Mouse (Mus musculus) forebrain, embryonic 16.5 days (tissue): ENCODE data around the gene Fam163a. TPM values are rescaled to one million over a fixed set of nuclear protein-coding genes. Genes with fewer than 3 reads are reported as not detected.
A peak's percentile ranks its signal among the peaks of the same experiment; 100 is the strongest.

Experiments used
- ATAC-seq: fragments of 200-750 bp; cut with Nextera tagmentation; 2 replicates; pipeline ENCODE4 v1.8.0; 2017; ENCODE audit warnings: mild to moderate bottlenecking, moderate library complexity
- H3K27ac ChIP-seq: fragments of 300-500 bp; sonication (generic); 2 replicates; pipeline ENCODE4 v1.5.1; 2014; ENCODE audit warnings: low read length, control low read depth
- H3K27me3 ChIP-seq: fragments of 300-500 bp; sonication (generic); replicated peaks from 2 replicates; pipeline ENCODE4 v1.6.1; 2014; ENCODE audit warnings: low read length; ENCODE audit not compliant: control insufficient read depth, insufficient read depth
- H3K36me3 ChIP-seq: fragments of 300-500 bp; sonication (generic); 2 replicates; pipeline ENCODE4 v1.6.1; 2014; ENCODE audit not compliant: control insufficient read depth, insufficient read depth
- H3K4me1 ChIP-seq: fragments of 300-500 bp; sonication (generic); replicated peaks from 2 replicates; pipeline ENCODE4 v1.6.1; 2014; ENCODE audit warnings: low read length; ENCODE audit not compliant: control insufficient read depth, insufficient read depth
- H3K4me2 ChIP-seq: fragments of 300-500 bp; sonication (generic); 2 replicates; pipeline ENCODE4 v1.6.1; 2014; ENCODE audit warnings: mild to moderate bottlenecking, low read length, control low read depth
- H3K4me3 ChIP-seq: fragments of 300-500 bp; sonication (generic); replicated peaks from 2 replicates; pipeline ENCODE4 v1.5.1; 2014; ENCODE audit warnings: mild to moderate bottlenecking, low read length, control low read depth
- H3K9ac ChIP-seq: fragments of 300-500 bp; sonication (generic); replicated peaks from 2 replicates; pipeline ENCODE4 v1.6.1; 2014; ENCODE audit warnings: low read depth, low read length, control low read depth
- H3K9me3 ChIP-seq: fragments of 300-500 bp; sonication (generic); 2 replicates; pipeline ENCODE4 v1.6.1; 2016; ENCODE audit warnings: low read length; ENCODE audit not compliant: control insufficient read depth
- WGBS: fragments of 180-500 bp; shearing (Covaris S2); extraction: QIAGEN DNeasy Blood & Tissue Kit; methylation state at CpG from one replicate; pipeline ENCODE4 v1.1.7; 2014; 5-methylcytosine and 5-hydroxymethylcytosine counted together
- polyA plus RNA-seq: library from polyadenylated mRNA; unstranded; fragments of >200 nt; fragmentation: Nextera tagmentation; extraction: Ambion mirVana; gene quantifications from 2 replicates; pipeline ENCODE4 v1.2.1, GENCODE M21; 2015

The Fam163a gene
- polyA plus RNA-seq, 1 experiment from 2014 or later, result 2.6 TPM

- Histone ChIP-seq H3K4me3 (no peak overlapping the region), H3K27ac (no peak overlapping the region), H3K4me1 (peaks cover 4% of the 10 kb centered on the region), H3K36me3 (no peaks in the 10 kb centered on the region), H3K9me3 (no peaks in the 10 kb centered on the region), H3K4me2 (no peak overlapping the region), H3K9ac (no peak overlapping the region), H3K27me3 (peaks cover 3% of the 10 kb centered on the region; the same call in 1 of the 2 replicates)
- ATAC-seq, result no peak
- 26% methylated on average over 6 of the region's 6 CpGs for WGBS
Measured at GRCm38 (mm10) chr1:156211809-156212317, 7.0 kb upstream of the Fam163a start.

- 14% methylated on average over 10 of the region's 10 CpGs for WGBS
- peaks cover 11% of the 10 kb centered on the region for H3K4me1 ChIP-seq
- no peaks in the 10 kb centered on the region for H3K36me3 ChIP-seq
- H3K27me3 ChIP-seq, result peaks cover 35% of the 10 kb centered on the region
- H3K9me3 ChIP-seq, result no peaks in the 10 kb centered on the region
- peak; percentile 27; the same call in 1 of the 2 replicates for ATAC-seq
- H3K4me2 ChIP-seq, result peak overlapping the region; percentile 63
- H3K9ac ChIP-seq, result no peak overlapping the region
- H3K27ac ChIP-seq, result no peak overlapping the region
- peak overlapping the region; percentile 49 for H3K4me3 ChIP-seq
Measured at GRCm38 (mm10) chr1:156205164-156205563, 338 bp upstream of the Fam163a start.

GRCm38 (mm10) chr1:156203961-156204655 is 718 bp downstream of the Fam163a start:
- Histone ChIP-seq H3K9ac (peak overlapping the region; percentile 56), H3K27ac (no peak overlapping the region), H3K36me3 (no peaks in the 10 kb centered on the region), H3K9me3 (no peaks in the 10 kb centered on the region), H3K4me1 (peaks cover 11% of the 10 kb centered on the region), H3K27me3 (peaks cover 35% of the 10 kb centered on the region), H3K4me2 (peak overlapping the region; percentile 63), H3K4me3 (peak overlapping the region; percentile 49)
- WGBS, result 3% methylated on average over 18 of the region's 18 CpGs
- ATAC-seq, result peak; percentile 34

- no peak overlapping the region for H3K4me3 ChIP-seq
- H3K4me2 ChIP-seq, result no peak overlapping the region
- H3K27me3 ChIP-seq, result peaks cover 35% of the 10 kb centered on the region
- H3K36me3 ChIP-seq, result no peaks in the 10 kb centered on the region
- H3K4me1 ChIP-seq, result peaks cover 11% of the 10 kb centered on the region
- H3K9ac ChIP-seq, result no peak overlapping the region
- 38% methylated on average over 3 of the region's 3 CpGs for WGBS
- no peak overlapping the region for H3K27ac ChIP-seq
- no peak for ATAC-seq
- no peaks in the 10 kb centered on the region for H3K9me3 ChIP-seq
Measured at GRCm38 (mm10) chr1:156202661-156203060, 2.2 kb downstream of the Fam163a start.

GRCm38 (mm10) chr1:156201069-156201468 is 3.8 kb downstream of the Fam163a start:
- H3K4me2 ChIP-seq, result no peak overlapping the region
- no peak overlapping the region for H3K4me3 ChIP-seq
- ATAC-seq, result no peak
- peaks cover 28% of the 10 kb centered on the region for H3K27me3 ChIP-seq
- H3K9ac ChIP-seq, result no peak overlapping the region
- H3K36me3 ChIP-seq, result no peaks in the 10 kb centered on the region
- H3K4me1 ChIP-seq, result peaks cover 15% of the 10 kb centered on the region
- no peaks in the 10 kb centered on the region for H3K9me3 ChIP-seq
- WGBS, result 89% methylated on average over 3 of the region's 3 CpGs
- no peak overlapping the region for H3K27ac ChIP-seq

GRCm38 (mm10) chr1:156197588-156197987 is 7.2 kb downstream of the Fam163a start:
- no peak overlapping the region for H3K4me2 ChIP-seq
- peaks cover 10% of the 10 kb centered on the region for H3K4me1 ChIP-seq
- 50% methylated on average over 4 of the region's 4 CpGs for WGBS
- no peak overlapping the region for H3K9ac ChIP-seq
- H3K27ac ChIP-seq, result no peak overlapping the region
- H3K27me3 ChIP-seq, result peaks cover 4% of the 10 kb centered on the region; the same call in 1 of the 2 replicates
- H3K36me3 ChIP-seq, result no peaks in the 10 kb centered on the region
- no peak overlapping the region for H3K4me3 ChIP-seq
- ATAC-seq, result peak; percentile 45
- no peaks in the 10 kb centered on the region for H3K9me3 ChIP-seq

GRCm38 (mm10) chr1:156193292-156193691 is 11.5 kb downstream of the Fam163a start:
- no peaks in the 10 kb centered on the region for H3K9me3 ChIP-seq
- ATAC-seq, result peak; percentile 60
- H3K27ac ChIP-seq, result no peak overlapping the region
- no peak overlapping the region for H3K4me3 ChIP-seq
- no peak overlapping the region for H3K9ac ChIP-seq
- H3K4me1 ChIP-seq, result peaks cover 13% of the 10 kb centered on the region
- WGBS, result 29% methylated on average over 7 of the region's 7 CpGs
- no peak overlapping the region for H3K4me2 ChIP-seq
- no peaks in the 10 kb centered on the region for H3K36me3 ChIP-seq
- no peaks in the 10 kb centered on the region for H3K27me3 ChIP-seq

GRCm38 (mm10) chr1:156192853-156193252 is 12.0 kb downstream of the Fam163a start:
- H3K9ac ChIP-seq, result no peak overlapping the region
- H3K36me3 ChIP-seq, result no peaks in the 10 kb centered on the region
- H3K9me3 ChIP-seq, result no peaks in the 10 kb centered on the region
- H3K4me2 ChIP-seq, result no peak overlapping the region
- peaks cover 13% of the 10 kb centered on the region for H3K4me1 ChIP-seq
- H3K27me3 ChIP-seq, result no peaks in the 10 kb centered on the region
- WGBS, result 10% methylated on average over 7 of the region's 7 CpGs
- H3K27ac ChIP-seq, result no peak overlapping the region
- H3K4me3 ChIP-seq, result no peak overlapping the region
- peak; percentile 45; the same call in 1 of the 2 replicates for ATAC-seq

- Histone ChIP-seq H3K9ac (no peak overlapping the region), H3K4me3 (no peak overlapping the region), H3K4me1 (peaks cover 18% of the 10 kb centered on the region), H3K9me3 (no peaks in the 10 kb centered on the region), H3K36me3 (no peaks in the 10 kb centered on the region), H3K4me2 (no peak overlapping the region), H3K27me3 (no peaks in the 10 kb centered on the region), H3K27ac (no peak overlapping the region)
- no peak for ATAC-seq
- 87% methylated on average over 3 of the region's 3 CpGs for WGBS
Measured at GRCm38 (mm10) chr1:156186646-156187045, 18.2 kb downstream of the Fam163a start.
